Mouse (Mus musculus) MEL-GATA-1-ER (cell line): Measurements from ENCODE around the gene Mad1l1.

Experiments
- DNase-seq: peaks from one replicate; pipeline ENCODE4 v3.0.0-alpha.2; 2012; ENCODE audit warnings: low read depth; ENCODE audit errors: extremely low read depth

Gene Mad1l1

DNA sequence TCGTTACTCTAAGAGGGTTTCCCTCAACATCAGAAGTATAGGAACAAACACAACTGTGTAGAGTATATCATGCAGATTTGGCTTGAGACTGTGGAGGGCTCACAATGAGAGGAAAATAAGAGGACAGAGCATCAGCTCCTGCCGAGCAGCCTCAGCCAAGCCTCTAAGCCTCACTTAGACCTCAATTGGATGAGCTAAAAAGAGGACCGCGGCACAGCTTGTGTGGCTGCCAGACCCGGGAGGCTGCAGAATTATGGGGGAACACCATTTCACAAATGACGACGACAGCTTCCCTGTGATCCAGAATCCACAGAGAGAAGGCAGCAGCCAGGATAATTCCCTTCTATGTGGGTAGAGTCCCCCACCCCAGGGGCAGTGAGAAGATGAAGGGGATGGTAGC, 138.0 kb downstream of the Mad1l1 start:
- DNase-seq = no peak

- no peak for DNase-seq
Observed at GRCm38 (mm10) chr5:140182351-140182750, 139.0 kb downstream of the Mad1l1 start.

- DNase-seq = no peak
Observed at GRCm38 (mm10) chr5:140180016-140180415, 141.3 kb downstream of the Mad1l1 start.

DNA sequence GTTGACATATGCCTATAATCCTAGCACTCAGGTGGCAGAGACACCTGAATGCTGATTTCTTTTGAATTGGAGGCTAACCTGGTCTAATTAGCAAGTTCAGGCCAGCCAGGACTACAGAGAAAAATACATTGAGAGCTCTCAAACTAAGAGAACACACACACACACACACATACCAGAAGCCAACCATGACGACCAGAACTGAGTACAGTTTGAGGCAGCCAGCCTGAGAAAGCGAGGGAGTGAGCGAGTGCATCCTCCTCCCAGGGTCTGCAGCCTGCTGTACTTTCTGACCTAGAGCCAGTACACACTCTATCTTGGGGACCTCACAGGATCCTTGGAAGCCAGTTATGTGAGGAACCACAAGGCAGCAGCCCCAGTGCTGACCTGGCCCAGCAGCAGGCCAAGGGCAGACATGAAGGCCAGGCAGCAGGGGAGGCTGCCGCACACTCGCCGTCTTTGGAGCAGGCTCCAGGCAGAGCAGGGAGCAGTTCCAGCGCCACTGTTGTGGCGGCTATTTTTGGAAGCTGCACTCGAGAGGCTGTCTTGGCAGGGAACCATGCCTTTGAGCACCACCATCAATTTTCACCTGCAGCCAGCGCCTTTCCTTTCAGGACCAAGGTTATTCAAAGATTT, 143.2 kb downstream of the Mad1l1 start:
- no peak for DNase-seq

- no peak for DNase-seq
Observed at GRCm38 (mm10) chr5:140177582-140177981, 143.8 kb downstream of the Mad1l1 start.

- no peak for DNase-seq
Observed at GRCm38 (mm10) chr5:140176370-140176769, 145.0 kb downstream of the Mad1l1 start.

DNA sequence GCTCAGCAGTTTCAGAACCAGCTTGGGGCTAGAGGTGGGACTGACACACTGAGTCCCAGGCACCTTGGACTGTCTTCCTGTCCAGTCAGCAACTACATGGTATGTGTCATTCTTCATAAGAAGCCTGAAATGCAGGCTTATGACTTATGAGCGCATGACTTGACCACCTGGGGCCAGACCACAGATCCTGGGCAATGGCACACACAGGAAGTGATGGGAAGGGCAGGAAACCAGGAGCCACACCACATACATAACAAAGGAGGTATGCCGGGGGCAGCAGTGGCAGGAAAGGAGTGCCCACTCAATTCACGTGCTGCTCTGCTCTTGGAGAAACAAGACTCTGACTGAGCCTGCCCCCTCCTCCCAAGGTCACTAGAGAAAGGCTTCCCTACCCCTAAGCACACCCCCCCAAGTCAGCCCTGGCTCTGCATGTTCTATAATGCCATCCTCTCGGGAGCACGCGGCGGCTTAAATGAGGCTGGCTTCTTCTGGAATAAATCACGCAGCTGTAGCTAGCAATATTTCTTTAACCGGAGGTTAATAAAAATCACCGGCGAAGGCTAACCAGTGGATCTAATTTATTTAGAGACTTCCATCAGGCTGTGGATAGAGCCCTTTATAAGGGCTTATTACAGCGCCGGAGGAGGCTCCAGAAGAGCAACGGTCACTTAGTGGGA, 146.4 kb downstream of the Mad1l1 start:
- no peak for DNase-seq

- DNase-seq = no peak
Observed at GRCm38 (mm10) chr5:140174066-140174465, 147.3 kb downstream of the Mad1l1 start.

- DNase-seq = no peak
Observed at GRCm38 (mm10) chr5:140173181-140173580, 148.2 kb downstream of the Mad1l1 start.

- no peak for DNase-seq
Observed at GRCm38 (mm10) chr5:140171710-140172109, 149.6 kb downstream of the Mad1l1 start.

DNA sequence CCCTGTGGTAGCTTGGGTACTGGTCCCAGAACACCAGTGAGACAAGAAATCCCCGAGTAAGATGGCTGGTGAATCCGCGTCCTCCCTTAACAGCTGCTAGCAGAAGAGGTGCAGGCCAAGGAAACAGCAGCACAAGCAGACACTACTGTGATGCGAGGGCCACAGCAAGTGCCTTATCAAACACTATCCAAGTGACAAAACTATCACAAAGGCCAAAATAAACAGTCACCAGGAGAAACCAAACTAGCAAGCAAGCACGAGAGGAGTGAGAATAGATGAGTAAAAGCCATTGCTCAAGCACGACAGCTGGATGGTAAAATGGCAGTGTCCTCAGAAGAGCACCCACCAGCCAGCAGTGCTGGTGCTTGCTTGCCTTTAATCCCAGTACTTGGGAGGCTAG, 153.8 kb downstream of the Mad1l1 start:
- no peak for DNase-seq

GRCm38 (mm10) chr5:140167080-140167479, 154.3 kb downstream of the Mad1l1 start:
- DNase-seq = no peak

DNA sequence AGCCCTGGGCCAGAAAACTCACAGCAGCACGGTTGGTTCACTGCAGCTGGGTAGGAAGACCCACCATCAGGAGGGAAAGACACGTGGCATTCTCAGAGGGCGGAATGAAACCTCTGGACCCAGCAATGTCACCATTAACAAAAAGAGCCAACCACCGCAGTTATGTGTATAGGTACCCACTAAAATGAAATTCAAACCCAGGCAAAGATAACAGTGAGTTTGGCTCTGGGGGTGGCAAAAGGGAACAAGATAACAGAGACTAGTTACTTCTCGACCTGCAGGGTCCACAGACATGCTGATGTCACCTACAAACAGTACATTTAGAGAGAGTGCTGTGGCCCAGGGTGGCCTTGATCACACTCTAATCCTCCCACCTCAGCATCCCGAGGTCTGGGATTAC, 157.4 kb downstream of the Mad1l1 start:
- DNase-seq = no peak

DNA sequence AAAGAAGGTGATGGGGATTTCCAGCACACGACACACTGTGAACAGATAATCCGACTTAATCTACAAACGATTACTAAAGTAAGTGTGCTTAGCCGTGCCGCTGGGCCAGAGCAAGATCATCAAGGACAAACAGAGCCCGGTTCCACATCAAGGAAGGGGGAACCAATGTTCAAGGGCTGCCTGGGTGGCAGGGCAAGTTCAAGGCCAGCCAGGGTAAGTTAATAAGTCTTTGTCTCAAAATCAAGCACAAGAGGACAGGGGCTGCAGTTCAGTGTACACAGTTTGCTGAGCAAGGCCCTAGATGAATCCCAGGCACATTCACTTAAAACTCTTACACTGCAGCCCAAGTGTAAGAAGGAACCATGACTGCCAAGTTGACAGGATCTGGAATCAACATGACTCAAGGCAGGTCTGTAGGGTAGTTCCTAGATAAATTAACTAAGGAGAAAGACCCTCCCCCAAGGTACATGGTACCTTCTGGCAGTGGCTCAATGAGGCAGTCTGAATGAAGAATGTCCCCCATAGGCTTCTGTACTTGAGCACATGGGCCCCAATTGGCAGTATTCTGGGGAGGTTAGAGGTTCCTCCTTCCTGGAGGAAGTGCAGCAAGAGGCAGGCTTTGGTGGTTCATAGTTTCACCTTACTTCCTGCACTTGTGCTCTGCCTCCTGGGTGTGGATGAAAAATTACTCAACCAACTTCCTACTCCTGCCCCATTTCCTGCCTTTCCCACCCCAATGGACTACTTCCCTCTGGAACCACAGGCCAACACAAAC, 159.1 kb downstream of the Mad1l1 start:
- DNase-seq = no peak

DNA sequence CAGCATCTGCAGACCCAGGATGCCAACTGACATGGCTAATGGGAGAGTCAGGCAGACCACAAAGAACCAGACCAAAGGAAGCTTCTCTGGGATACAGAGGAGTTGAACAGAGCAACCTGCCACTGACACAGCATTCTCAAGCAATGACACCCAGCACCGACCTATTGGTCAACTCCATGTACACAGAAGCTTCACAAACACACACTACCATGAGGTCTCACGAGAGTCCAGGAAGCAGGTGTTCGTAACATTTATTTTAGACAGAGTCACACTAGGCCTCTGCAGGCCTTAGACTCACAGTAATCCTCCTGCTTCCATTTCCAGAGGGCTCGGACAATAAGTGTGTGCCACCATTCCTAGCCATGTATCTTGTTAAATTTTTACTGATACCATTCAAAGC, 162.3 kb downstream of the Mad1l1 start:
- DNase-seq = no peak

GRCm38 (mm10) chr5:140157886-140158627, 163.3 kb downstream of the Mad1l1 start:
- no peak for DNase-seq

DNA sequence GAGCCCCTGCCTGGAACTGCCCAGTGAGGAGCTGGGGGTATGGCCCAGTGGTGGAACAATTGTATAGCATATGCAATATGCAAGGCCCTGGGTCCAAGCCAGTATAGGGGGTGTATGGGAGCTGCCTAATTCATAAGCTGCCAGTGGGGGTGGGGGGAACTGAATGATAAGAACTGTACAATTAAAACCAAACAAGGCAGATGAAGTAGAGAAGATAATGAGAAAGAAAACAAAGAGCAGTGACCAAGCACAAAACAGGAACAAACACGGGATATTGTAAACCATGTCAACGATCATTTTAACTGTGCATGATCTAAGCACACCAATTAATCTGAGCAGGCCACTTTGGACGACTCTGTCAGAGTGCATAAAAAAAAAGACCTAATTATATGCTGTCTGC, 167.2 kb downstream of the Mad1l1 start:
- DNase-seq = no peak

GRCm38 (mm10) chr5:140151871-140152270, 169.5 kb downstream of the Mad1l1 start:
- no peak for DNase-seq

DNA sequence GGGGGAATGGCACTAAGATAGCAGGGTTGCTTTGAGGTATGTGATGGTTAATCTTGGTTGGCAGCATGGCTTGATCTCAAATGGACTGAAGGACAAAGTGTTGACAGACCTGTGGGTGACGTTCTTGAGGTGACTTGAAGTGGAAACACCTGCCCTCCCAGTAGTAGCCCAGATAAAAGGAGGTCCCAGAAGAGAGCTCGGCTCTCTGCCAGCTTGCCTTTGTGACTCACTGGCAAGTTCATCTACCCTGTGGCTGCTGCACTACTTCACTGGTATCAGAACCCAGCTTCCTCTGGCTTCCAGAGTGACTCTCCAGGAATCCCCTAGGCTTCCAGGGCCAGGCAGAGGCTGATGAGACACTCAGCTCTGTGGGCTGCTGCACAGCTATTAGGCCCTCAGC, 170.2 kb downstream of the Mad1l1 start:
- DNase-seq = no peak

DNA sequence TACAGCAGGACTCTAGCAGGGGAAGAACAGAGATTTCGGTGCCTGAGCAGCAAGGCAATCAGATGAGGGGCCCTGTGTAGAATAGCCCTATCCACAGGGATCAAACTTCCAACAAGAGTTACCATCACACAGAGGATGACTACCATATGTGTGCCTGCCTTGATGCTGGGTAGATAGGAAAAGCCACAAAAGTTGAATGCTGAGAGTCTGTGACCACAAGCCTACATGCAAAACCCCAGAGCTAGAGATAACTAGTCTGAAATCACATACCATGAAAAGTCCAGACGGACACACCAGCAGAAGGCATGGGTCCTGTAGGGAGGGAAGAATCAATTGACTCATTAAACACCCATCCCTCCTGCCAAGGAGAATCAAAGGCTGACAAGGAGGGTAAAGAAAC, 170.7 kb downstream of the Mad1l1 start:
- no peak for DNase-seq

- no peak for DNase-seq
Observed at GRCm38 (mm10) chr5:140150136-140150535, 171.2 kb downstream of the Mad1l1 start.

DNA sequence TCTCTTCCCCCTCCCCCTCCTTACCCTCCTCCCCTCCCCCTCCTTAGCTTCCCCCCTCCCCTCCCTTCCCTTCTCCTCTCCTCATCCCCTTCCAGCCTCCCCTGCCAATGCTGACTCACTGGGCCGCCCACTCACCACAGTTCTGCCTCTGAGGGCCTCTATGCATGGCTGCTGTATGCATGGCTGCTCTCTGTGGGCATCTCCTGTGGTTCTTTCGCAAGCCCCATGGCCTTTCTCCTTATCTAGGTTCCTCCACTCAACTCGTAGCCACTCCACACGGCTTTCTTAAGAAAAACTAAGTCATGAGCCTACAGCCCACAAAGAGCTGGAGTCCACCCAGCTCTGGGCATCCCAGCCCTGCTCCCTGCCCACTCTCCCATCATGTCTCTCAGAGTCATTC, 172.1 kb downstream of the Mad1l1 start:
- no peak for DNase-seq
